Mouse (Mus musculus) urinary bladder, postnatal 14 days (tissue): ENCODE data around the gene Gm11444.
A peak's percentile ranks its signal among the peaks of the same experiment; 100 is the strongest.

ENCODE experiments used
- DNase-seq: peaks from one replicate; pipeline ENCODE4 v3.0.0; 2021; ENCODE audit warnings: low spot score

Gm11444 gene

GRCm38 (mm10) chr11:85850233-85850632 is at the start of gene Gm11444:
Gene Gm11444, minus strand, starts transcription at chr11:85850333.
- no peak for DNase-seq

GRCm38 (mm10) chr11:85896335-85896985 is 46.3 kb upstream of the Gm11444 start:
- no peak for DNase-seq

GRCm38 (mm10) chr11:85894731-85895545 is 44.8 kb upstream of the Gm11444 start:
- peak; percentile 33 for DNase-seq

- DNase-seq = no peak
Observed at GRCm38 (mm10) chr11:85894136-85894530, 44.0 kb upstream of the Gm11444 start.

GRCm38 (mm10) chr11:85893400-85894135 is 43.4 kb upstream of the Gm11444 start:
- DNase-seq = no peak

GRCm38 (mm10) chr11:85892771-85893170 is 42.6 kb upstream of the Gm11444 start:
- DNase-seq = no peak

GRCm38 (mm10) chr11:85891692-85892040 is 41.5 kb upstream of the Gm11444 start:
- DNase-seq = no peak

GRCm38 (mm10) chr11:85891010-85891691 is 41.0 kb upstream of the Gm11444 start:
- no peak for DNase-seq

- DNase-seq = no peak
Observed at GRCm38 (mm10) chr11:85890563-85890845, 40.4 kb upstream of the Gm11444 start.

- DNase-seq = no peak
Observed at GRCm38 (mm10) chr11:85889730-85890562, 39.8 kb upstream of the Gm11444 start.

GRCm38 (mm10) chr11:85889056-85889729 is 39.1 kb upstream of the Gm11444 start:
- DNase-seq = no peak

- peak; percentile 16 for DNase-seq
Observed at GRCm38 (mm10) chr11:85888451-85888961, 38.4 kb upstream of the Gm11444 start.

- no peak for DNase-seq
Observed at GRCm38 (mm10) chr11:85887801-85888450, 37.8 kb upstream of the Gm11444 start.

- DNase-seq = no peak
Observed at GRCm38 (mm10) chr11:85887273-85887672, 37.1 kb upstream of the Gm11444 start.

- DNase-seq = no peak
Observed at GRCm38 (mm10) chr11:85886429-85886785, 36.3 kb upstream of the Gm11444 start.

GRCm38 (mm10) chr11:85885665-85886428 is 35.7 kb upstream of the Gm11444 start, which contains the start of gene Tbx4:
Gene Tbx4, plus strand, starts transcription at chr11:85886422.
- no peak for DNase-seq

GRCm38 (mm10) chr11:85884498-85884897 is 34.4 kb upstream of the Gm11444 start:
- no peak for DNase-seq

- no peak for DNase-seq
Observed at GRCm38 (mm10) chr11:85876059-85876788, 26.1 kb upstream of the Gm11444 start.

- DNase-seq = no peak
Observed at GRCm38 (mm10) chr11:85864363-85864762, 14.2 kb upstream of the Gm11444 start.
